Mouse (Mus musculus) hindbrain, embryonic 11.5 days (tissue): ENCODE measurements around the gene G0s2. TPM values are rescaled to one million over a fixed set of nuclear protein-coding genes. Genes with fewer than 3 reads are reported as not detected.

Source experiments
- ATAC-seq: fragments of 200-750 bp; cut with Nextera tagmentation; 2 replicates; pipeline ENCODE4 v1.8.0; 2017; ENCODE audit warnings: mild to moderate bottlenecking, moderate TSS enrichment, moderate library complexity; ENCODE audit not compliant: low FRiP score
- DNase-seq: peaks from one replicate; pipeline ENCODE4 v3.0.0-alpha.2; 2015; ENCODE audit warnings: low spot score
- H3K27ac ChIP-seq: fragments of 300-500 bp; sonication (generic); 2 replicates; pipeline ENCODE4 v1.5.1; 2014; ENCODE audit warnings: mild to moderate bottlenecking, low read depth, low read length
- H3K27me3 ChIP-seq: fragments of 300-500 bp; sonication (generic); 2 replicates; pipeline ENCODE4 v1.6.1; 2014; ENCODE audit warnings: mild to moderate bottlenecking, low read length, moderate library complexity, mixed read lengths; ENCODE audit not compliant: control insufficient read depth, insufficient read depth
- H3K36me3 ChIP-seq: fragments of 300-500 bp; sonication (generic); 2 replicates; pipeline ENCODE4 v1.6.1; 2014; ENCODE audit warnings: mild to moderate bottlenecking, low read length, moderate library complexity, mixed read lengths; ENCODE audit not compliant: control insufficient read depth, insufficient read depth
- H3K4me1 ChIP-seq: fragments of 300-500 bp; sonication (generic); replicated peaks from 2 replicates; pipeline ENCODE4 v1.6.1; 2014; ENCODE audit warnings: low read length, mixed read lengths; ENCODE audit not compliant: control insufficient read depth, insufficient read depth
- H3K4me2 ChIP-seq: fragments of 300-500 bp; sonication (generic); replicated peaks from 2 replicates; pipeline ENCODE4 v1.6.1; 2014; ENCODE audit warnings: mild to moderate bottlenecking, low read depth, low read length
- H3K4me3 ChIP-seq: fragments of 300-500 bp; sonication (generic); 2 replicates; pipeline ENCODE4 v1.5.1; 2014; ENCODE audit warnings: low read depth, low read length
- H3K9ac ChIP-seq: fragments of 300-500 bp; sonication (generic); 2 replicates; pipeline ENCODE4 v1.6.1; 2014; ENCODE audit warnings: low read depth, low read length
- H3K9me3 ChIP-seq: fragments of 300-500 bp; sonication (generic); 2 replicates; pipeline ENCODE4 v1.6.1; 2016; ENCODE audit warnings: low read length; ENCODE audit not compliant: control insufficient read depth
- WGBS: fragments of 180-500 bp; shearing (Covaris S2); extraction: QIAGEN DNeasy Blood & Tissue Kit; methylation state at CpG from one replicate; pipeline ENCODE4 v1.1.7; 2014; 5-methylcytosine and 5-hydroxymethylcytosine counted together
- polyA plus RNA-seq: library from polyadenylated mRNA; unstranded; fragments of >200 nt; fragmentation: Nextera tagmentation; extraction: Ambion mirVana; gene quantifications from 2 replicates; pipeline ENCODE4 v1.2.1, GENCODE M21; 2014

Gene G0s2
- 6.3 and 7.5 TPM in 2 replicates for polyA plus RNA-seq

DNA sequence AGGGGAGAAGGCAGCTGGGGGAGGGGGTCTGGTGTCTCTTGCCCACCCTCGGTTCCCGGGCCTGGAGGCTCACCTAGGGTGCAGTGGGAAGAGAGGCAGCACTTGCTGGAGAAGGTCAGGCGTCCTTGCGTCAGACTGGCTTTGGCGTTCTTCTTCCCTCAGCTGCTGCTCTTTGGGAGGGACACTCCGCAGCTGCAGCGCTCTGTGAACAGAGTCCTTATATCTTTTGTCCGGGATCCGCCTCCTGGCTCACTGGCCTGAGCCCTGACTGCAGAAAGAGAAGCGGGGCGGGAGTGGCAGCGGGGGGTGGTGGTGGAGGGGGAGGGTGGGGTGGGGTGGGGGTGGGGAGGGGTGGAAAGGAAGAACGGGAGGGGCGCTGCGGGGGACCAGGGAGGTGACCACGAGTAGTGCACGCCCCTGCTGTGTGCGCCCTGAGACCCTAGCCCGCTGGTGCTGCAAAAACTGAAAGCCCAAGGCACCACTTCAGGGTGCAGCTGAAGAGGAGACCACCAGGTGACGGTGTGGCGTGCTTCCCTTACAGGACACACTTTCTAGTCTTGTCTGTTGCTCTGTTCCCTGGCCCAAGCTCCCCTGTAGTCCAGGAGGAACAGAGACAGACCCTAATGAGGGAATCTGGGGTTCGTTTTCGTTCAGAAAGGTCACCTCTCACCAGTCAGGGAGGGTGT is at the start of gene G0s2:
TSS of gene G0s2 (minus strand) at position 302 of the 686 bp plus-strand sequence.
- H3K4me2 ChIP-seq = peak within 1 kb of the TSS; percentile 71
- H3K4me3 ChIP-seq = peak within 1 kb of the TSS; percentile 37
- peak within 1 kb of the TSS; percentile 55 for H3K27ac ChIP-seq
- WGBS = 0% methylated on average over 19 of the region's 23 CpGs
- DNase-seq (peak; percentile 64), ATAC-seq (peak; percentile 88)
- no peaks in the 10 kb centered on the region for H3K27me3 ChIP-seq
- no peaks in the 10 kb centered on the region for H3K9me3 ChIP-seq
- 0 out of 2 replicates have a peak, but pooled peaks cover 3% of the 10 kb centered on the region for H3K4me1 ChIP-seq
- H3K9ac ChIP-seq = peak within 1 kb of the TSS; percentile 79
- no peaks in the 10 kb centered on the region for H3K36me3 ChIP-seq

DNA sequence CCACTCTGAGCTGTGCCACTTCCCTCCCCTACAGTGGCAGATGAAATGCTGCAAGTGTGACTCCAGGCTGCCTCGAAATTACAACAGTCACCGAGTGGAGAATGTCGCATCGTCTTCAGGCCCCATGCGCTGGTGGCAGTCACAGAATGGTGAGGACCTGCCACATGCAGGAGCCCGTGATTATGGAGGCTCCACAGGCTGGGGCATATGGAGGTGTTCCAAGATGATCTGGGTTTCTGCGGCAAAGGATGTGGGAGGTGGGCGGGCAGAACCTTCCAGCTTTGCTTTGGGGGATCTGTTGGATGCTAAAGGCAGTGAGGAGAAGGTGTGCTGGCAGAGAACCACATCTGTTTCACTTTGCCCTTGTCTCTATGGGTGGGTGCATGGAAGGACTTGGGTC is 47.4 kb upstream of the G0s2 start:
- ATAC-seq (no peak), DNase-seq (no peak)
- H3K4me1 ChIP-seq = no peaks in the 10 kb centered on the region
- no peak overlapping the region for H3K27ac ChIP-seq
- H3K9ac ChIP-seq = no peak overlapping the region
- no peak overlapping the region for H3K4me3 ChIP-seq
- 88% methylated on average over 8 of the region's 8 CpGs for WGBS
- no peaks in the 10 kb centered on the region for H3K36me3 ChIP-seq
- H3K4me2 ChIP-seq = no peak overlapping the region
- no peaks in the 10 kb centered on the region for H3K27me3 ChIP-seq
- no peaks in the 10 kb centered on the region for H3K9me3 ChIP-seq

DNA sequence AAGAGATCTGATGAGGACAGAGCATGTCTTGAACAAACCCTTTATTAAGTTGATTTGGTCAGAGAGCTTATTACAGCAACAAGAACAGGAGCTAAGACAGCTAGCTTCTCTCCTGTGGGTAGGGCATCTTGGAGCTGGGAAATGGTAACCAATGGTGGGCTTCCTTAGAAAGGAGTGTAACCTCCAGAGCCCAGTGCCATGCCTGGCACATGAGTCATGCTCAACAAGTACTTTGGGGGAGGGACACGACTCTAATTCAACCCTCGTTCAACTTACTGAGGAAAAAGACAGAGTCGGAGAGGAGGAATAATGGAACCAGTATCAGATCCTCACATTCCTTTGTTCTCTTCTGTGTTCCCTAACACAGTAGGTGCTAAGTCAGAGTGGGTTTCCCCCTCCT is 46.7 kb upstream of the G0s2 start:
- no peaks in the 10 kb centered on the region for H3K9me3 ChIP-seq
- no peak overlapping the region for H3K9ac ChIP-seq
- no peak overlapping the region for H3K4me3 ChIP-seq
- no peaks in the 10 kb centered on the region for H3K4me1 ChIP-seq
- no peak for ATAC-seq
- DNase-seq = no peak
- no peak overlapping the region for H3K27ac ChIP-seq
- no peaks in the 10 kb centered on the region for H3K36me3 ChIP-seq
- WGBS = 60% methylated on average over 3 of the region's 3 CpGs
- H3K27me3 ChIP-seq = no peaks in the 10 kb centered on the region
- H3K4me2 ChIP-seq = no peak overlapping the region

DNA sequence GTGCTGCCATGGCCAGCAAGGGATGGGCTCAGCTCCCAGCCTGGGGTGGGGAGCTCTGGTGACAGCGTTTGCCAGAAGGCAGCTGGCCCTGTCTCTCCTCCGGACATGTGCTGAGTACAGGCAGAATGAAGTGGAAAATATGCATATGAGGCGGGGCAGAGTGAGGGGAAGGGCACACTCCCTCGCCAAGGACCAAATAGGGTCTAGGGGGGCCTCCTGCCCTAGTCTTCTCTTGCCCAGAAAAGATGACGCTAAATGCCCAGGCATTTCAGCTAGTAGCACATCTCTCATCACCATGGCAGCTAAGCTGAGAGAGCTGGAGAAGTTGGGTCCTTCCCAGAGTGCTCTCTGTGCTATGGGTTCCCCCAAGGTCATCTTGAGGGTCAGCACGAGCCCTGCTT is 44.1 kb upstream of the G0s2 start:
- Histone ChIP-seq H3K4me2 (no peak overlapping the region), H3K36me3 (no peaks in the 10 kb centered on the region), H3K27me3 (no peaks in the 10 kb centered on the region), H3K9ac (no peak overlapping the region), H3K27ac (no peak overlapping the region), H3K4me1 (no peaks in the 10 kb centered on the region), H3K9me3 (no peaks in the 10 kb centered on the region), H3K4me3 (no peak overlapping the region)
- DNase-seq (no peak), ATAC-seq (peak; percentile 43; the same call in 1 of the 2 replicates)
- WGBS = 44% methylated on average over 6 of the region's 6 CpGs

DNA sequence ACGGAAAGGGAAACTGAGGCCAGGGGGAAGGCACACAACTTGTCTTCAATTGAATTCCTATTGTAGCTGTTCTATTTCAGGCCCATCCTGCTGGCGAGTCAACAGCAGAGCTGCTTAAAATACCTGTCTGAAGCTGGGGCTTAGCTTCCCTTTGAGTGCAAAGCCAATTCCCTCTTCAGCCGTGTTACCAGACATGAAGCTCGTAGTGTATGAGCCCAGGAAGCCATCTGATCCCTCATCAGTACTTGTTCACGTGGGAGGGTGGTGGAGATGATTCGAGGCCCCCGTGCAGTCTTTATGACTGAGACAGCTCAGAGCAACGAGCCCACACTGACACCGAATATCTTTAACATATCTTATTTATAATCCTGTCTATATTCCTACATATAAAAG is 43.3 kb upstream of the G0s2 start:
- Histone ChIP-seq H3K9me3 (no peaks in the 10 kb centered on the region), H3K9ac (no peak overlapping the region), H3K27ac (no peak overlapping the region), H3K4me2 (no peak overlapping the region), H3K4me3 (no peak overlapping the region), H3K4me1 (no peaks in the 10 kb centered on the region), H3K27me3 (no peaks in the 10 kb centered on the region), H3K36me3 (no peaks in the 10 kb centered on the region)
- 86% methylated on average over 9 of the region's 9 CpGs for WGBS
- ATAC-seq = no peak
- no peak for DNase-seq

DNA sequence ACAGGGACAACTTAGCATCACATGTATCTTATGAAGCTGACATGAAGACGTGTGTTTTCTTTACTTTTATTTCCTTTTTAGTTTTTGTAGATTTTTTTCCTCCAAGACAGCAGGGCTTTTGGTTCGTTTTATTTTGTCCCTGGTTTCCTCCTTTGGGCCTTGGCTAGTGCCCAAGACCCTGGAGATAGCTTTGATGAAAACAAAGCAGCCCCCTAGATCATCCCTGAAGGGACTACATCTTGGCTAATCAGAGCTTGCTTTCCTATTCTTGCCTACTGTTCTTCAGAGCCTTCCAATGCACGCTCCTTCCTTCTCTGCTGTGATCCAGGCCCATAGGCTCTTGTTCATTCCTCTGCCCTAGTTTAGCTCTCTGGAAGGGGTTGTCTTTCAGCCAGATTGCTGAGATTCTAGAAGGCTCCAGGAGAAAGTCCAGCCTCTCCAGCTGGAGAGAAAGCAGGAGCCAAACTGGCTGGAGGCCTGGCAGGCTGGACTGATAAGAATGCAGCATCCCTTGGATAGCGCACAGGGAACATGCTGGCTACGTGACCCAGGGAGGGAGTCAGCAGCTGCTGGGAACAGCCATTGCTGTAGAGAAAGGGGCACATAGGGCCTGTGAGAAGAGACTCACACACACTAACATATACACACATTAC is 42.8 kb upstream of the G0s2 start:
- ATAC-seq = no peak
- no peak overlapping the region for H3K9ac ChIP-seq
- H3K4me3 ChIP-seq = no peak overlapping the region
- 82% methylated on average over 5 of the region's 5 CpGs for WGBS
- no peaks in the 10 kb centered on the region for H3K4me1 ChIP-seq
- no peaks in the 10 kb centered on the region for H3K9me3 ChIP-seq
- no peak overlapping the region for H3K4me2 ChIP-seq
- no peaks in the 10 kb centered on the region for H3K36me3 ChIP-seq
- DNase-seq = no peak
- no peak overlapping the region for H3K27ac ChIP-seq
- H3K27me3 ChIP-seq = no peaks in the 10 kb centered on the region

DNA sequence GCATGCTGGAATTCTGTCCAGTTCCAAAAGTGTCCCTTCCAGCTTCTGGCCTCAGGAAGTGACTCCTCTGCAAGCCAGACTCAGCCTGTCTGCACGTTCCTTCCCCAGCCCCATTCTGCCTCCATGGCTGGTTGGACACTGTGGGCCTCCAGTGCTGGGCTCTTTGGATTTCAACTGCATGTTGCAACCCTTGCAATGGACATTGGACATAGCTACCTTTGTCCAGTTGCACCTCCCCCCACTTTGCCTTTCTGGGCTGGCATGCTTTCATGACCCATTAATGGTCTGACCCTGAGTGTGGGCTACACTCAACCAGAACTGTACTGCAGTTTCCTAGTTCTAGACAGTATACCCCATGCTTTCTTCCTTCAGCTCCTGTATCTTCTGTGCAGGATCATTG is 38.6 kb upstream of the G0s2 start:
- WGBS = 71% methylated on average over 1 of the region's 1 CpGs
- H3K4me1 ChIP-seq = no peaks in the 10 kb centered on the region
- no peaks in the 10 kb centered on the region for H3K9me3 ChIP-seq
- H3K36me3 ChIP-seq = no peaks in the 10 kb centered on the region
- no peak overlapping the region for H3K4me2 ChIP-seq
- no peak for DNase-seq
- H3K4me3 ChIP-seq = no peak overlapping the region
- no peak overlapping the region for H3K27ac ChIP-seq
- ATAC-seq = no peak
- H3K27me3 ChIP-seq = no peaks in the 10 kb centered on the region
- H3K9ac ChIP-seq = no peak overlapping the region

DNA sequence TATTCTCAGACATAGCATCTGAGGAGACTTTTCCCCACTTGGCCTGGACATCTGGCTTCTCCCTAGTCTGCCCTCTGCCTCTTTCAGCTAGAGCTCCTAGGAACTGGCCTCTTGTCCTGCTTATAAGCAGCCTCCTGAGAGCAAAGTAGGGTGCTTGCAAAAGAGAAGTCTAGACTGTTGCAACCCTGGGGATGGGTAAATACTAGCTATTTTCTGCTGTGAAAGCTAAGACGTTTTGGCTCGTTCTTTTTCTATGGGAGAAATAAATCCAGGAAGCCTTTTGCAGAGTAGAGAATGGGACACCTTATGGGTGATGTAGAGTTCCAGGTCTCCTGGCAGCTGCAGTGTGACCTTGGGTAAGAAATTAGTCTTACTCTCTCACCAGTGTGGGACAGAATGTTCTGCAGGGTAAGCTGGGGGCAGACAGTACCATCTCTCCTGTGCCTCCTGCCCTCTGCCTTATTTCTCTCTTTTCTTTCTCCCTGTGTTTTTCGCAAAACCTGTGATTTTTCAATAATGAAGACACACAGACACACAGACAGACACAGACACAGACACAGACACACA is 37.6 kb upstream of the G0s2 start:
- no peaks in the 10 kb centered on the region for H3K36me3 ChIP-seq
- H3K27ac ChIP-seq = no peak overlapping the region
- H3K4me1 ChIP-seq = no peaks in the 10 kb centered on the region
- DNase-seq = no peak
- no peak for ATAC-seq
- no peak overlapping the region for H3K4me2 ChIP-seq
- no peaks in the 10 kb centered on the region for H3K9me3 ChIP-seq
- no peak overlapping the region for H3K9ac ChIP-seq
- H3K4me3 ChIP-seq = no peak overlapping the region
- H3K27me3 ChIP-seq = no peaks in the 10 kb centered on the region
- 85% methylated on average over 3 of the region's 3 CpGs for WGBS
